Mouse (Mus musculus) small intestine, adult 2 months (tissue): ENCODE measurements at regions not wholly inside any gene's neighbourhood (a gene's known extent, or its start where the extent isn't known, plus 50 kb on each side); places are given as distances from the start of the nearest gene placed in this dataset.

Source experiments
- CTCF ChIP-seq: fragments of 200-500 bp; IDR thresholded peaks from 2 replicates; pipeline ENCODE4 v1.5.1; 2012; ENCODE audit warnings: low read depth, mild to moderate bottlenecking, control low read depth, inconsistent platforms, low read length, moderate library complexity, mixed read lengths; ENCODE audit not compliant: insufficient replicate concordance, insufficient read length; ENCODE audit errors: extremely low read depth
- POLR2A ChIP-seq: fragments of 200-500 bp; IDR thresholded peaks from 2 replicates; pipeline ENCODE4 v1.6.1; 2012; ENCODE audit warnings: low read depth, mild to moderate bottlenecking, control low read depth, inconsistent platforms, low read length, moderate library complexity

DNA sequence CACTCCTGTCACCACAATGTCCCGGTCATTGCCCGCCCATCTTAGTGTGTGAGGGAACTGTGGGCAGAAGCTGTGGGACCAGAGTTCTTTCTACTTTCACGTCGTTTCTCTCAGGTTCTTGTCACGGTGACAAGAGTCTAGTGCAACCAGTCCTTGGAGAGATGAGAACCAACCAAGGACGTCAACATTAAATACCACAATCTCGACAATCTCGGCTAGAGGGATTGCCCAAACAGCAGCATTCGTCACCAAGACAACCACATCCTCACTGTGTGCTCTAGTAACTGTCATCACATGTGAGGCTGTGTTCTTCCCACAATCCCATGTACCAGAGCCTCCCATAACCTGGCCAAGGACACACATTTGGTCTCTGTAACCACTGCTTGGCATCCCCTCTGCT lies 129.9 kb downstream of the Psmg1 start:
- TF ChIP-seq CTCF (no peak), POLR2A (no peak)
